11 mouse cellular contexts compared by ENCODE assay signal in the genomic region with DNA sequence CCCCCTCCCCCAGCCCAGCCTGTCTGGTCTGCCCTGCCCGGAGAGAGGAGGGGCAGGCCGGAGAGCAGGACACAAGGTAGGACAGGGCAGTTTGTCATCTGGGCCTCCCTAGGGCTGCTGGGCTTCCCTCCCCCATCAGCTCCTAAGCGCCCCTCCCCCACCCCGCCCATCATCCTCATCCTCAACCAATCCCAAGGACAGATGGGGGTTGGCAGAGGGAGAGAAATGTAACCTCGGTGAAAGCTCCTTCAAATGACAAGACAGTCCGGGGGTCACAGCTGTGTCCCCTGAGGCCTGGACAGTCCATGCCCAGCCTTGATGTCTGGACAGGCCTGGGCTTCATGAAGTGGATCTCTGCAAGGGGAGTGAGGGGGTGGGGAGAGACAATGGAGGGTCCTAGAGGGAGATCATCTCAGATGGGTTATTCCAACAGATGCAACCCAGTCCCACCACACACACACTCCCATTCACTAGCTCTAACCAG. TPM values are rescaled to one million over a fixed set of nuclear protein-coding genes. Genes with fewer than 3 reads are reported as not detected.
A peak's percentile ranks its signal among the peaks of the same experiment; 100 is the strongest.
DNase-seq lines count a peak whose midpoint lies in the region; ATAC-seq and TF ChIP-seq lines count a peak whose summit lies in the region.
"Had no signal": no experiment of that assay in that cellular context is flagged by ENCODE, and none has a peak within 500 bp of the region (broad histone marks: within the 10 kb centered on the region; RNA-seq: fewer than 3 reads in every experiment).

No protein-coding gene starts in this region.

- no peak for DNase-seq in lung, embryonic 14.5 days
- no peak for DNase-seq in lung, adult 2 months
- no peak for DNase-seq in embryonic facial prominence, embryonic 14.5 days (ENCODE audit: low spot score)
- DNase-seq in retina, embryonic 14.5 days (ENCODE audit: low spot score): peak; percentile 58
- DNase-seq in cerebellum, postnatal 4 days (ENCODE audit: low spot score in 2 of 2): no peak
- no peak for DNase-seq in thymus, postnatal 4 days
- DNase-seq: cerebellum, adult 9-11 months; gastrocnemius, postnatal 36 days; kidney, adult 9 months had no signal

- TF ChIP-seq POLR2A in lung, adult 2 months (IDR thresholded peaks at IDR 0.05; ENCODE audit: borderline replicate concordance, extremely low read depth, low read depth, low read length): no peak

- H3K36me3 ChIP-seq in lung, embryonic 14.5 days (ENCODE audit: insufficient read depth): no peaks in the 10 kb centered on the region
- H3K36me3 ChIP-seq in embryonic facial prominence, embryonic 14.5 days (ENCODE audit: control insufficient read depth, insufficient read depth, low read length): no peaks in the 10 kb centered on the region
- H3K36me3 ChIP-seq in hindbrain, embryonic 16.5 days (ENCODE audit: control insufficient read depth, insufficient read depth, low read length): no peaks in the 10 kb centered on the region

- H3K9ac ChIP-seq in lung, embryonic 14.5 days: no peak overlapping the region
- no peak overlapping the region for H3K9ac ChIP-seq in embryonic facial prominence, embryonic 14.5 days (ENCODE audit: low read depth, low read length)
- H3K9ac ChIP-seq in hindbrain, embryonic 16.5 days (ENCODE audit: low read depth, low read length): 0 out of 2 replicates have a peak overlapping the region, but pooled peaks have one; percentile 24

- H3K4me3 ChIP-seq in lung, embryonic 14.5 days (ENCODE audit: low read depth, low read length): no peak overlapping the region
- no peak overlapping the region for H3K4me3 ChIP-seq in lung, adult 2 months (replicated peaks; ENCODE audit: extremely low read depth, low read depth, low read length)
- no peak overlapping the region for H3K4me3 ChIP-seq in embryonic facial prominence, embryonic 14.5 days (ENCODE audit: low read depth, low read length)
- H3K4me3 ChIP-seq in hindbrain, embryonic 16.5 days (ENCODE audit: low read length): no peak overlapping the region

- 18% methylated on average over 5 of the region's 6 CpGs for WGBS in lung, embryonic 14.5 days
- WGBS in lung, adult 2 months: 46% methylated on average over 6 of the region's 6 CpGs
- 15% methylated on average over 5 of the region's 6 CpGs for WGBS in embryonic facial prominence, embryonic 14.5 days
- WGBS in hindbrain, embryonic 16.5 days: 21% methylated on average over 6 of the region's 6 CpGs

- TF ChIP-seq CTCF in lung, embryonic 14.5 days (IDR thresholded peaks at IDR 0.05; ENCODE audit: low read depth): no peak
- TF ChIP-seq CTCF in lung, adult 2 months (IDR thresholded peaks at IDR 0.05; ENCODE audit: insufficient read depth, low read length): no peak

- H3K9me3 ChIP-seq in lung, embryonic 14.5 days (ENCODE audit: low read depth, low read length): no peaks in the 10 kb centered on the region
- H3K9me3 ChIP-seq in embryonic facial prominence, embryonic 14.5 days (ENCODE audit: control insufficient read depth, low read length): no peaks in the 10 kb centered on the region
- no peaks in the 10 kb centered on the region for H3K9me3 ChIP-seq in hindbrain, embryonic 16.5 days (ENCODE audit: control insufficient read depth, low read length)

- no peaks in the 10 kb centered on the region for H3K27me3 ChIP-seq in lung, embryonic 14.5 days (ENCODE audit: insufficient read depth, low read length)
- H3K27me3 ChIP-seq in embryonic facial prominence, embryonic 14.5 days (replicated peaks; ENCODE audit: control insufficient read depth, insufficient read depth, low read length): no peaks in the 10 kb centered on the region
- H3K27me3 ChIP-seq in hindbrain, embryonic 16.5 days (replicated peaks; ENCODE audit: control insufficient read depth, insufficient read depth, low read length): no peaks in the 10 kb centered on the region

- ATAC-seq in lung, embryonic 14.5 days (ENCODE audit: insufficient read depth): peak; percentile 19; the same call in 1 of the 2 replicates
- ATAC-seq in embryonic facial prominence, embryonic 14.5 days (ENCODE audit: low read depth): 0 out of 2 replicates have a peak, but pooled peaks have one; percentile 9
- peak; percentile 37; the same call in 1 of the 2 replicates for ATAC-seq in hindbrain, embryonic 16.5 days

- H3K27ac ChIP-seq in lung, embryonic 14.5 days (ENCODE audit: low read depth): no peak overlapping the region
- no peak overlapping the region for H3K27ac ChIP-seq in embryonic facial prominence, embryonic 14.5 days (replicated peaks; ENCODE audit: low read depth, low read length)
- H3K27ac ChIP-seq in hindbrain, embryonic 16.5 days (ENCODE audit: low read depth, low read length): no peak overlapping the region

- peaks cover 37% of the 10 kb centered on the region for H3K4me1 ChIP-seq in lung, embryonic 14.5 days (ENCODE audit: insufficient read depth)
- peaks cover 12% of the 10 kb centered on the region for H3K4me1 ChIP-seq in lung, adult 2 months (ENCODE audit: control insufficient read depth, insufficient read depth, low read length)
- peaks cover 27% of the 10 kb centered on the region for H3K4me1 ChIP-seq in embryonic facial prominence, embryonic 14.5 days (ENCODE audit: control insufficient read depth, insufficient read depth, low read length)
- H3K4me1 ChIP-seq in hindbrain, embryonic 16.5 days (ENCODE audit: control insufficient read depth, insufficient read depth, low read depth, low read length): peaks cover 17% of the 10 kb centered on the region

- H3K4me2 ChIP-seq in lung, embryonic 14.5 days: no peak overlapping the region
- H3K4me2 ChIP-seq in embryonic facial prominence, embryonic 14.5 days (ENCODE audit: low read depth, low read length): no peak overlapping the region
- H3K4me2 ChIP-seq in hindbrain, embryonic 16.5 days (ENCODE audit: low read length): no peak overlapping the region

RNA-seq across cellular contexts. Expression of a gene that starts 12.0 kb away (rescaled TPM):
- polyA plus RNA-seq in lung, embryonic 14.5 days (2014; fragmentation: Nextera tagmentation; extraction: Ambion mirVana): 0.26 and 0.34 TPM in 2 replicates
- polyA plus RNA-seq in lung, adult 2 months (2012; rRNA removed): 9.3 and 10.6 TPM in 2 replicates
- polyA plus RNA-seq in embryonic facial prominence, embryonic 14.5 days (2014; fragmentation: Nextera tagmentation; extraction: Ambion mirVana): 0.26 and 0.30 TPM in 2 replicates
- 0.06 and 0.09 TPM in 2 replicates for polyA plus RNA-seq in hindbrain, embryonic 16.5 days (2015; fragmentation: Nextera tagmentation; extraction: Ambion mirVana)

RNA-seq across cellular contexts. Expression of a gene that starts 19.2 kb away (rescaled TPM):
- not detected in 2 replicates for polyA plus RNA-seq in lung, embryonic 14.5 days (2014; fragmentation: Nextera tagmentation; extraction: Ambion mirVana)
- polyA plus RNA-seq in lung, adult 2 months (2012; rRNA removed): 0.15 and 0.22 TPM in 2 replicates
- not detected in 2 replicates for polyA plus RNA-seq in embryonic facial prominence, embryonic 14.5 days (2014; fragmentation: Nextera tagmentation; extraction: Ambion mirVana)
- not detected in 2 replicates for polyA plus RNA-seq in hindbrain, embryonic 16.5 days (2015; fragmentation: Nextera tagmentation; extraction: Ambion mirVana)
- polyA plus RNA-seq: liver, embryonic 16.5 days had no signal

RNA-seq across cellular contexts. Expression of a gene that starts 49.1 kb away (rescaled TPM):
- not detected in 2 replicates for polyA plus RNA-seq in lung, embryonic 14.5 days (2014; fragmentation: Nextera tagmentation; extraction: Ambion mirVana)
- 0.10 and 0.28 TPM in 2 replicates for polyA plus RNA-seq in lung, adult 2 months (2012; rRNA removed)
- polyA plus RNA-seq in embryonic facial prominence, embryonic 14.5 days (2014; fragmentation: Nextera tagmentation; extraction: Ambion mirVana): not detected in 2 replicates
- polyA plus RNA-seq in hindbrain, embryonic 16.5 days (2015; fragmentation: Nextera tagmentation; extraction: Ambion mirVana): not detected in 2 replicates
- polyA plus RNA-seq: liver, embryonic 16.5 days had no signal
